11 mouse cellular contexts compared by ENCODE assay signal in genomic region chr9:50815666-50816065, GRCm38 (mm10).
"Had no signal": no experiment of that assay in that cellular context is flagged by ENCODE, and none has a peak within 500 bp of the region (broad histone marks: within the 10 kb centered on the region; RNA-seq: fewer than 3 reads in every experiment).

No protein-coding gene starts in this region.

- H3K27me3 ChIP-seq: midbrain, embryonic 12.5 days had no signal

- H3K4me1 ChIP-seq: limb, embryonic 10.5 days; midbrain, embryonic 12.5 days had no signal

- H3K4me2 ChIP-seq: midbrain, embryonic 12.5 days had no signal

- H3K27ac ChIP-seq: left cerebral cortex, adult 2 months; limb, embryonic 10.5 days; midbrain, embryonic 12.5 days; stomach, postnatal 0 days had no signal

- H3K9ac ChIP-seq: midbrain, embryonic 12.5 days had no signal

- H3K9me3 ChIP-seq: limb, embryonic 10.5 days; midbrain, embryonic 12.5 days had no signal

- H3K4me3 ChIP-seq: left cerebral cortex, adult 2 months; limb, embryonic 10.5 days; midbrain, embryonic 12.5 days had no signal

- ATAC-seq: hindbrain, embryonic 16.5 days; inflammation-experienced regulatory T-cells, adult 6 months; intestine, postnatal 0 days had no signal

- DNase-seq: kidney, adult 8-10 months; kidney, postnatal 36 days; lung, adult 18-20 months; right cerebral cortex, adult 18-20 months had no signal
